Mouse (Mus musculus) MEL (cell line): ENCODE data around the gene Prkce.

ENCODE experiments used
- CTCF ChIP-seq, 3 experiments: IDR thresholded peaks in 2 of 3; conservative IDR thresholded peaks in 1 of 3; 2 replicates each; pipeline ENCODE4 v1.5.1; 2011 to 2012; ENCODE audit warnings: low read length in 3 of 3, low read depth in 2 of 3, mild to moderate bottlenecking in 2 of 3, improper control_type of control experiment in 1 of 3, inconsistent platforms in 1 of 3, mixed read lengths in 1 of 3, moderate library complexity in 1 of 3; ENCODE audit not compliant: control insufficient read depth in 1 of 3, insufficient read depth in 1 of 3, poor library complexity in 1 of 3, severe bottlenecking in 1 of 3
- ELF1 ChIP-seq: IDR thresholded peaks from 2 replicates; pipeline ENCODE4 v1.6.1; 2014; ENCODE audit warnings: low read depth, mild to moderate bottlenecking, inconsistent platforms, low read length, improper control_type of control experiment, moderate library complexity
- EP300 ChIP-seq, 2 experiments: IDR thresholded peaks; 2 replicates each; pipeline ENCODE4 v1.6.1; 2011; ENCODE audit warnings: improper control_type of control experiment in 2 of 2, low read length in 2 of 2, low read depth in 1 of 2, mild to moderate bottlenecking in 1 of 2
- GATA1 ChIP-seq: IDR thresholded peaks from 2 replicates; pipeline ENCODE4 v1.6.1; 2011; ENCODE audit warnings: low read depth, low read length, improper control_type of control experiment
- MAZ ChIP-seq: IDR thresholded peaks from 2 replicates; pipeline ENCODE4 v1.6.1; 2012; ENCODE audit warnings: low read depth, mild to moderate bottlenecking, inconsistent platforms, low read length, improper control_type of control experiment
- NELFE ChIP-seq: IDR thresholded peaks from 2 replicates; pipeline ENCODE4 v1.6.1; 2011; ENCODE audit warnings: low read depth, low read length, improper control_type of control experiment
- POLR2A ChIP-seq, 2 experiments: IDR thresholded peaks; 2 replicates each; pipeline ENCODE4 v1.6.1; 2011 to 2012; ENCODE audit warnings: low read length in 2 of 2, mild to moderate bottlenecking in 2 of 2, control low read depth in 1 of 2, improper control_type of control experiment in 1 of 2, low read depth in 1 of 2, moderate library complexity in 1 of 2; ENCODE audit not compliant: control insufficient read depth in 1 of 2, insufficient read depth in 1 of 2, poor library complexity in 1 of 2
- SIN3A ChIP-seq: IDR thresholded peaks from 2 replicates; pipeline ENCODE4 v1.6.1; 2012; ENCODE audit warnings: low read length, improper control_type of control experiment, inconsistent platforms
- TCF12 ChIP-seq: IDR thresholded peaks from 2 replicates; pipeline ENCODE4 v1.6.1; 2014; ENCODE audit warnings: low read depth, mild to moderate bottlenecking, inconsistent platforms, low read length, improper control_type of control experiment, moderate library complexity
- USF1 ChIP-seq: IDR thresholded peaks from 2 replicates; pipeline ENCODE4 v1.6.1; 2014; ENCODE audit warnings: low read depth, mild to moderate bottlenecking, inconsistent platforms, low read length, improper control_type of control experiment, moderate library complexity
- USF2 ChIP-seq, 2 experiments: IDR thresholded peaks; 2 replicates each; pipeline ENCODE4 v1.6.1; 2011 to 2012; ENCODE audit warnings: improper control_type of control experiment in 2 of 2, low read length in 2 of 2, borderline replicate concordance in 1 of 2, inconsistent platforms in 1 of 2, low read depth in 1 of 2, mild to moderate bottlenecking in 1 of 2; ENCODE audit not compliant: insufficient read depth in 1 of 2
- ZNF384 ChIP-seq: IDR thresholded peaks from 2 replicates; pipeline ENCODE4 v1.6.1; 2012; ENCODE audit warnings: low read depth, mild to moderate bottlenecking, inconsistent platforms, low read length, improper control_type of control experiment

DNA sequence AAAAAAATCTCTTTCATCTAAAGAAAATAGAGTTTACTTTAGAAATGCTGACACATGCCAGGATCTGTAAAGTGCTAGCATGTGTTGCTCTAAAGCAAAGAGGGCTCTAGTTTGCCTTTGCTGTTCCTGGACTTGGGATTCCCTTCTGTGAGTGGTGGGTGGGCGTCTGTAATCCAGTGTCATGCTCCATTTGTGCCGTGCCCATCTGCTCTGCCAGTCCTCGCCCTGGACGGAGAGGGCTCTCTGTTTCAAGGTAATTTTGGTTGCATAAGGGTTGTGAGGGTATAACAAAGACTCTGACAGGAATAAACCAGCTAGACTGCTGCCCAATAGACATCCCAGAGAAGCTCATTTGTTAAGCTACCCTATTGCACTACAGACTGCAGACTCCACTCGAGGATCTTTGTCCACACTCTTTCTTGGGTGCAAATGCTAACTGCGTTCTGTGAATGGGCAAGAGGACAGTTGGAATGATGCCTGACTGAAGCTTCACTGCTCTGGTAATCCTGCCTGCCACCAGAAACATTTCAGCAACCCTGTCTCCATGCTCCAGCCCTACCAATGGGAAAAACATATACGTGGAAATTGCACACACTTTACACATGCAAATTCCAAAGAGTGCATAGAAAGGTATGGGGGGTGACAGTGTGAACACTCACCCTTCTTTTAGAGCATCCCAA is 188.3 kb downstream of the Prkce start:
- no peak for TF ChIP-seq USF1
- no peak for TF ChIP-seq ELF1
- TF ChIP-seq POLR2A (IDR thresholded peaks at IDR 0.05; ENCODE audit: control insufficient read depth in 1 of 2, insufficient read depth in 1 of 2, low read depth in 1 of 2, low read length in 2 of 2, poor library complexity in 1 of 2) = no peak
- no peak for TF ChIP-seq CTCF (IDR thresholded peaks at IDR 0.05 in 2 of 3, conservative IDR thresholded peaks at IDR 0.05 in 1 of 3; ENCODE audit: control insufficient read depth in 1 of 3, insufficient read depth in 1 of 3, low read depth in 2 of 3, low read length in 3 of 3, poor library complexity in 1 of 3, severe bottlenecking in 1 of 3)
- no peak for TF ChIP-seq MAZ
- no peak for TF ChIP-seq NELFE
- TF ChIP-seq ZNF384 = no peak
- TF ChIP-seq TCF12 = no peak
- TF ChIP-seq GATA1 = no peak
- no peak for TF ChIP-seq EP300 (IDR thresholded peaks at IDR 0.05; ENCODE audit: low read depth in 1 of 2, low read length in 2 of 2)
- no peak for TF ChIP-seq SIN3A
- no peak for TF ChIP-seq USF2 (IDR thresholded peaks at IDR 0.05; ENCODE audit: borderline replicate concordance in 1 of 2, insufficient read depth in 1 of 2, low read depth in 1 of 2, low read length in 2 of 2)
